Mouse (Mus musculus) liver, postnatal 0 days (tissue): ENCODE measurements around the gene Opn1mw.
A peak's percentile ranks its signal among the peaks of the same experiment; 100 is the strongest.

Experiments used
- CTCF ChIP-seq: sonication (generic); IDR thresholded peaks from 2 replicates; pipeline ENCODE4 v1.5.1; 2016; ENCODE audit warnings: antibody characterized with exemption, low read depth
- EP300 ChIP-seq: IDR thresholded peaks from 2 replicates; pipeline ENCODE4 v1.6.1; 2016; ENCODE audit warnings: antibody characterized with exemption, low read depth, mild to moderate bottlenecking

DNA sequence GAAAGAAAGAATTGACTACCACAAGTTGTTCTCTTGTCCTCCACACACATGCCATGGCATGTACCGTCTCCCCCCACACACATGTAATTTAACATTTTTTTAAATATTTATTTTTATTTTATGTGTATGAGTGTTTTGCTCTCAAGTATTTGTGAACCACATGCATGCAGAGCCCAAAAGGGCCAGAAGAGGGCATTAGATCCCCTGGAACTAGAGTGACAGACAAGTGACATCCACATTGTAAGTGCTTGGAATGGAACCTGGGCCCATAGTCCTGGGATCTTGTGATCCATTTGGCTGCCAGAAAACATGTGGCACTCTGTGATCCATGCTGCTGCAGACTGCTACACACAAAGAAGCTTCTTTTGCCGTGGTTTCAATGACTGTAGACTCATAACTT lies 2.3 kb upstream of the Opn1mw start:
- TF ChIP-seq CTCF (peak; percentile 47), EP300 (no peak)
